Mouse (Mus musculus) spleen, adult 2 months (tissue): ENCODE data around the gene Vdac1.

Experiments
- CTCF ChIP-seq: fragments of 200-500 bp; IDR thresholded peaks from 2 replicates; pipeline ENCODE4 v1.5.1; 2011; ENCODE audit warnings: mild to moderate bottlenecking, inconsistent platforms; ENCODE audit not compliant: insufficient read depth, insufficient read length, insufficient replicate concordance; ENCODE audit errors: extremely low read depth
- POLR2A ChIP-seq: fragments of 200-500 bp; IDR thresholded peaks from 2 replicates; pipeline ENCODE4 v1.6.1; 2011; ENCODE audit warnings: low read depth, low read length, inconsistent platforms

GRCm38 (mm10) chr11:52377579-52377978 is 16.9 kb downstream of the Vdac1 start:
- no peak for TF ChIP-seq CTCF
- no peak for TF ChIP-seq POLR2A
